Mouse (Mus musculus) retina, postnatal 7 days (tissue): ENCODE results near the gene Ttf1.
A peak's percentile ranks its signal among the peaks of the same experiment; 100 is the strongest.

ENCODE experiments used
- DNase-seq: peaks from one replicate; pipeline ENCODE4 v3.0.0-alpha.2; 2012; ENCODE audit warnings: low read depth, low spot score

The Ttf1 gene

DNA sequence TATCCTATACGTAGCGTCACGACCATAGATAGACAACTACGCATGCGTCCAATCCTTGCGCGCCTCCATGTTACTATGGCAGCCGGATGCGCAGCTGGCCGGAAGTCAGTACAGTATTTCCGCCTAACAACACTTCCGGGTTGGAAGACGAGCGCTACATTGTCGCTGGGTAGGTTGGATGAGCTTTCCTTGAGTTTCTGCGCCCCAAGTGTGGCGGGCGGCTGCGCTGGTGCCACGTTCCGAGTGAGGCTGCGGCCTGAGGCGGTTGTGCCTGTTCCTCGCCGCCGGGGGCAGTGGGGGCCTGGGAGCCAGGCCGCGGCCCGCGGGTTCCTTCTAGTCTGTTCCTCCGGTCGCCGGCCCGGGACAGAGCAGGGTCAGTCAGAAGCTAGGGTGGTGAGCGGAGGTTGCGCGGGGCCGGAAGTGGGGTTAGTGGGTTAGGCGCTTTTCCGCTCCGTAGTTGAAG lies at the start of gene Ttf1:
Gene Ttf1, plus strand, starts transcription at position 128 of the 463 bp plus-strand sequence.
- peak; percentile 89 for DNase-seq

DNA sequence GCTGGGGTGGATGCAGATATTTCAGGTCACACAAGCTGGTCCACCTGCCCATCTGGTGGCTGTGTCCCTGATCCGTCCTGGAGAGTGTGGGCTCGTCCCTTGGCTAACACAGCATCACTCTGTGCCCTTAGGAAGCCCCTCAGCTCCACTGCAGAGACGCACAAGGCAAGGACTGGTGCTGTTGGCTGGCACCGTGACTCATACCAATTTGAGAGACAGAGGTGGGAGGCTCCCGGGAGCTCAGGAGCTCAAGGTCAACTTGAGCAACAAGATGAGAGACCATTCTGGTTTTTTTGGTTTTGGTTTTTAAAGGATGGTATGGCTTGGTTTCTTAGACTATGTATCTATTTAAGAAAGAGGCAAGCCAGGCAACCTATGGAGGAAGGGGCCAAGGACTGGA lies 47.5 kb upstream of the Ttf1 start:
- DNase-seq = no peak

DNA sequence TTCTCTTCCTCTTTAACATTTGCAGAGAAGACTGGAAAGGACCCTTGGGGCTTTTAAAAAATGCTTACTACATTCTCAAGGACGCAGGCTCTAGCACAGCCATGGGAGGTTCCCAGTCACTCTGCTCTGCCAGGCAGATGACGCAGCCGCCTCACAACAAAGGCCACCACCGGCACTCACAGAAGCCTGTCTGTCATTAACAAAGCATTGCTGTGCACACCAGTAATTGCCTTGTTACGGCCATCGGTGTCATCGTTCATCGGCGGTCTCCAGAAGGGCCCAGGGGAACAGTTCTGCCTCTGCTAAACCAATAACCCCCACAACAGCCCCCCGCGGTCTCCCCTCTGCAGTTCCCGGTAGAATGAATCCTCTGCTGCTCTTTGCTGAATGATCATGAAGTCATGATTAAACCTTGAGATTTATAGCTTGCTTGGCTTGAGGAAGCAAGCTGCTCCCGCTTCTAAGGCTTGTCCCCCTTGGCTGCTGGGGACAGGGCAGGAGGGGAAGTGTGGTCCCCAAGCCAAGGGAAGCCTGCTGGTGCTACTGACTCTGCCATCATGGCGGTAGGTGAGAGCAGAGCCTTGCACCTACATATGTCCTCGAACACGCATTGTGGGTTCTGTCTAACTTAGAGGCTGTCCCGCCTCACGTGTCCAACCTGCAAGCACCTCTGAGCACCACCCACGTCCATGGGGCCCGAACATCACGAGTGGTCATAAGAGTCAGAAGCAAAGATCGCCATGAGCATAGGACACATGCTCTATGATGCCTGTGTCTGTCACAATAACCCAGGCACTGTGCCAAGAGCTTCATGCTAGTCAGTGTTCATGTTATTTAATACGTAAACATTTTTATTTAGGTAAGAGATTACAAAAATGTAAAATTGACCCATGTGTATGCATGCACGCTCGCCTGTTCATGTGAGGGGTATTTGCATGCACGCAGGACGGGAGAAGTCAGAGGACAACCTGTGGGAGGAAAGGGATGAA lies 43.2 kb upstream of the Ttf1 start:
- DNase-seq = no peak

DNA sequence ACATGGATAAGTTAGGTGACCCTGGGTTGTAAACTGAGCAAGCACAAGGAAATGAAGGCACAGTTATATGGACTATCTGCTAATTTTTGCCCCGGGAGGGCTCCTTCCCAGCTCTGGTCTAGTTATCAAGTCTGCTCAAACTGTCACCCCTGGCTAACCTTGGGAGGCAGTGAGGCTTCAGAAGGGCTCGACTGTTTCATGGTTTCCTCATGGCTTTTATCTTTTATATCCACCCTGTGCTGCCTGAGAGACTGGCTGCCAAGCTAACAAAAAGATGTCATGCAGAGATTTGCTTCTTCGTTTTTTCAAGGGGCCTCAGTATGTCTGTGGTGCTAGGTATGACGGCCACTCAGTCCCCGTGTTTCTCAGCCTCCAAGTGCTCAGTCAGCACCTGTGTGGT lies 41.4 kb upstream of the Ttf1 start:
- no peak for DNase-seq

DNA sequence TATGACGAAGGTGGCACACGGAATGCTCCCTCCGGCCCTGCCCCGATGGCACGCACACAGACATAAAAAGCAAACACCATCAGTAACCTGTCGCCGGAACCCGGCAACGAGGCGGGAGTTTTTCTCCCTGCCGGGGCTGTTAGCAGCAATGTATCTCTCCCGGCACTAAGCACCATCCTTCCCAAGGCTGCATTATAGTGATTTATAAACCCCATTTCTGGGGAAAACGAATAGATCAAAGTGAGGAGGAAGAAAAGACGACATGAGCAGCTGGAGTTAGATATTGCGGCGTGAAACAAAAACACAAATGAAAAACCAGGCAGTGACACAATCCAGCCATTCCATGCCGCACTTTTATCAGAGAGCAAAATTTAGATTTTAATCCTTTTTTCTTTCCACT lies 39.0 kb upstream of the Ttf1 start:
- no peak for DNase-seq

DNA sequence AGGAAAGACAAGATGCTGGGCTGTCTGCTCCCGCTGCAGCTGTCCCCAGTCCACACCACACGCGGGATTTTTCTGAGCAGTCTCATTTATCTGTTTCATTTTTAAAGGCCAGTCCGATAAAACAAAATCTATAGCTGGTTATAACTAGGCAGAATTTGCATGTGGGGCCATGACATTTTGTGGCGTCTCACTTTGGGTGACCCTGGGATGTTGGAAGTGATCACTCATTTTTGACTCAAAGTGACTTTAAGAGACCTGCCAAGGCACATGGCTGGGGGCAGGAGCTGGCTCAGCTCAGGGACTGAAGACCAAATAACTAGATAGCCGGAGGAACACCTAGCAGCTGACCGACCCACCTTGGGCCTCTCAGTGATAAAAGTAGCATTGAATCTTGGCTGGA lies 37.1 kb upstream of the Ttf1 start:
- DNase-seq = no peak

DNA sequence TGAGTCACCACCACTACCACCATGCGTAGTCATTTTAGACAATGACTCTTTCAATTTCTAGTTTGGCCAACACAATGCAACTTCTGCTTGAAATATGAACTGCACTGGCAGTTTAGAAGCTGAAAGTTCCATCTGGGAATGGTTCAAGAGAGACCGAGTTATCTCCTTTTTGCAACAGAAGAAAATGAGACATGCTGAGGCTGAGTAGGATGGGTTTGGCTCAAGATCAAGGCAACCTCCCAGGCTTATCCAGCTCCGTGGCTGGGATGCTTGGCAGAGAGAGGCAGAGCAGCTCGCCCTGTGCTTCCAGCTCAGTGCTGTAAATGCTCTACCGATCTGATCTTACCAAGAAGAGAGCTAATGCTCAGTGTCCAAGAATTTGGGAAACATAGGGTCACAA lies 34.8 kb upstream of the Ttf1 start:
- no peak for DNase-seq

DNA sequence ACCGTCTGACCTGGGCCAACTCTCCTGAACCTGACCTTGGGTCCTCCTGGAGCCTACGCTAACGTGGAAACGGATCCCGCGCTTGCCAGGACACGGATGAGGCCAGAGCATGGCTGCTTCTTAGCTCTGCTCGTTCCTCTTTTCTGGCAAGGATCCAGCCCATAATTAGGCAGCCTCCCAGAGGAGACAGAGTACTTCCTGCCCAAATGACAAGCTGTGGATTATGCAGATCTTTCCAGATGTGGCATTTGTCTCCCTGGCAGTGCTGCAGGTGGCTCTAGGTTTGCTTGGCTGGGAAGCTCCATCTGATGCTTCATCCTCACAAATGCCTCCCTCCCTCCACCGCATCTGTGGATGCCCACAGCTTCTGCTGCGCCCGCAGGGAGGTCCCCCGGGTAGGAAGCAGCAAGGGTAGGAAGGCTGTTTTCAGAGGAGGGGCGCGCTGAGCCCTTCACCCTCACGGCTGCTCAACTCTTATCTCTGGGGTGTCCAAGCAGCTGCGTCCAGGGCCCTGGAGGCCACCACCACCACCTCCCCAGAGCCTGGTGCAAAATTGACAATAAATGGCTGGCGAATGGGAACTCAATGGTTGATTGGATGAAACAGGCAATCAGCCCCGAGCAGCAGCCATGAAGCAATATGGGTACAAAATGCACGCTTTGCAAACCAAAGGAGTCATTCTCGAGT lies 29.9 kb upstream of the Ttf1 start:
- DNase-seq = no peak

DNA sequence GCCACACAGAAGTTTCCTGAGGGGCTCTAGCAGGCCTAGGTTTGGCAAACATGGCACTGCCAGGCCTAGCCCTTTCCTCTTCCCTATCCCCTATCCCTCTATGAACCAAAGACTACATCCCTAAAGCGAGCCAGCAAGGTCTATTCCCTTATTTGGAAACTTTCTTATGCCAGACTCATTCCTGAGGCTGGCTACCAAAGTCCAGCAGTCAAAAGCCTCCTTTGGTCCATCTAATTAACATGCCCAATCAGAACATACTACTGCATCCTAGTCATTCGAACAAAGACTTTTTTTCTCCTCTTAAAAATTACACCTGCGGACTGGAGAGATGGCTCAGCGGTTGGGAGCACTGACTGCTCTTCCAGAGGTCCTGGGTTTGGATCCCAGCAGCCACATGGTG lies 28.1 kb upstream of the Ttf1 start:
- no peak for DNase-seq

DNA sequence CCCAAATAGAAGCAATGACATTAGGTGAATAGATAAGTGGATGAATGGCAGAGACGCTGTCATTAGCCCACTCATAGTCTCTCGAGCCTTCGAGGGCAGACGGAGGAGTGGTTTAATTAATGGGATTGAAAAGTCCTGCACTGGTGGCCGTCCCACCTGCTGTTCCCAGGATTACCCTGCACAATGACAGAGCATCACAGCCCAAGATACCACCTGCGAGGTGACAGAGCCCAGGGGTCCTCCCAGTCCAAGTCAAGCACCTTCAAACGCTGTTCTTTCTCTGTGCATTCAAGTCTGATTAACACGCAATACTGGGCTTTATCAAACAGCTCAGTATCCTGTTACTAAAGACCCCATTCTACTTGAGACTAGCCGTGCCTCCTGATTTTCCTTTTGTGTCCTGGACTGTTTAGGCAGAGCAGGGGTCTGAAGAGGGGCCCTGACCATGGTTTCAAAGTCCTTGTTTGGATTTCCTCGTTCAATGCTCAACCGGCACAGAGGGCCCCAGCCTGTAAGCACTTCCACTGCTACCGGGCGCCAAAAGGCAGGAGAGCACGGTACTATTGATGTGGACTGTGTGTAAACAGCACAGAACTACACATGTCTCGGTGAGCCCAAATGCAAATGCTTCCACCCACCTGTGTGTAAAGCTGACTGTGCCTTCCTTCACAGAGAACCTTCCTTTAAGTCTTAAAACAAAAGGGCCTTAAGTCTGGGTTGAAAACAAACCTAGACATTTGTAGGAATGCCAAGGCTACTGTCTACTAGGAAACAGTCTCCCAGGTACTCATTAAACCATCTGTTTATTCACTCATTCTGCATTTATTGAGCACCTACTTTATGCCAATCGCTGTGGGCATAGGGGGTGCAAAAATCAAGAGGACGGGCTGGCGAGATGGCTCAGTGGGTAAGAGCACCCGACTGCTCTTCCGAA lies 25.3 kb upstream of the Ttf1 start:
- no peak for DNase-seq

DNA sequence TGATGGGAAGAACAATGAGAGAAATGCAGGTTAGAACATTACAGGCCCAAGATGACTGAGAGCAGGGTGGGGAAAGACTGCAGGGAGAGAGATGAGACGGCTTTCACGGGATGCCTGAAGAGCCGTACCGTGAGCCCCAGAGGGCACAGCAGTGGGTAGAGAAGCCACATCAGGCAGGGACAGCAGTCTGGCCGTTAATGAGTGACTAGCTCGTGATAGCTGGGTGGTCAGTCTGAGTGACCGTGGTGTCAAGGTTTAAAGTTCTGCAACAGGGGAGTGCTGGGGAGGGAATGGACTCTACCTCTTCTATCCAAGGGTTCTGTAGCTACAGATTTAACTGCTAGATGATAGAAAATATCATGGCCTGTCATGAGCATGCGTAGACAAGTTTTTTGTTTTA lies 24.4 kb upstream of the Ttf1 start:
- DNase-seq = no peak

DNA sequence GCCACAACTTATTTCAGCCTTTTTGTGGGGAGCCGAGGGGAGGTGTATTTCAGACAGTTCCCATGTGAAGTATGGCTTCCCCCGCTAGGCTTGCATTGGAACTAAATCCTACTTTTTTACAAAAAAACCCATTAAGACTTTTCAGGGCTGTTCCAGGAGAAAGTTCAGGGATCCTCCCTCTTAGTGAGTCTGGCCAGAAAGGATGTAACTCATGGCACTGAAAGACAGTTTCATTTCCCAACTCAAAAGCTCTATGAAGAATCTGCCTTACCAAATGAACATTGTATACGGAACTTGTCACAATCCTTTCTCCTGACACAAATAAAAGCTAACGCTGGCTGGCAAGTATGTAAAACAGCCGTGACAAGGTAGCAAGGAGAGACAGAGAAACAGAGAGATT lies 20.3 kb upstream of the Ttf1 start:
- DNase-seq = no peak

DNA sequence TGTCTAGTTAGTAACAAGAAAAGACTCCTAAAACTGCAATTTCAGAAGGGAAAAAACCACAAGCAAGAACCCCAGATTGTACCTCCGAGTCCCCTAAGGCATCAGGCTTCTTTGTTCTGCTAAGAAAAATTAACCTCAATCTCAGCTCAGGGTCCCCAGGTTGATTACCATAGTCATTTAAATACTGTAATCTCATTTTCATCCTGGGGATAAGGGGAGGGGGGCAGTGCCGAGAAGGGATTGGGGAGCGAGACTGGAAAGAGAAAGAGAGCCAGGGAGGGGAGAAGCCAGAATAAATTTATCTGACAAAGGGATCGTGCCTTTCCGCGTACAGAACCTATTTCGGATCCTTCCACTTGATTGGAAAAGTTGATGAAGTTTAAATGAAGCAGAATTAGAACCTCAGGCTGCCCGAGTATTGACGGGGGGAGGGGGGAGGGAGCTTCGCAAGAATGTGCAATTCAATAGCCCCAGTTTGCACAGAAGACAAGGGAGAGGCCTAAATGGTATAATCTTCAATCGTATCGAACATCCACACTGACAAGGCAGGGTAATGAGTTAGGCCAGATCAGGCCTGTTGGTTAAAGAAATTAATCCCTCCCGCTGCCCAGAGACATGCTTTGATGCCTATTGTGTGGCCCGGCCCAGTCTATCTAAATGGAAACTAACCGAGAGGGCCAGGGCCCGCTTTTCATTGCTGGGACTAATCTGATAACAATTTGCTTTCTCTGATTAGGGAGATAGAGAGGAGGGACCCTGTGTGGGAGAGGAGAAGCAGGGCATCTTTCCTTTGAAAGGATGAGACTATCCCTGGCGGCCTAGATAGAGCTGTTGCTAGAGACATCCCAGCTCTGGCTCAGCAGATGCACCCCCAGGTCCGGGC lies 19.2 kb upstream of the Ttf1 start:
- no peak for DNase-seq

DNA sequence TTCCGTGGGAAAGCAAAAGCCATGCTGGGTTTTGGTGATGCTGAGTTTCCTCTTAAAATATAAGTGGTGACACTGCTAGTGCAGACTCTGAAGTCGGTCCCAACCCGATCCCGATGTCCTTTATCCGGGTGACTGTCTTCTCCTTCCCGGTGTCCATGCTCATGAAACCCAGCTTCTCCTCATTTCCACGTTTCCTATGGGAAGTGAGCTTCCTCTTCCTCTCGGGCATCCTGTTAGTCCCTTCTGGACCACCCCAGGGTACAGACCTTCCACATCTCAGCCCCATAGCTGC lies 18.6 kb upstream of the Ttf1 start:
- DNase-seq = no peak

DNA sequence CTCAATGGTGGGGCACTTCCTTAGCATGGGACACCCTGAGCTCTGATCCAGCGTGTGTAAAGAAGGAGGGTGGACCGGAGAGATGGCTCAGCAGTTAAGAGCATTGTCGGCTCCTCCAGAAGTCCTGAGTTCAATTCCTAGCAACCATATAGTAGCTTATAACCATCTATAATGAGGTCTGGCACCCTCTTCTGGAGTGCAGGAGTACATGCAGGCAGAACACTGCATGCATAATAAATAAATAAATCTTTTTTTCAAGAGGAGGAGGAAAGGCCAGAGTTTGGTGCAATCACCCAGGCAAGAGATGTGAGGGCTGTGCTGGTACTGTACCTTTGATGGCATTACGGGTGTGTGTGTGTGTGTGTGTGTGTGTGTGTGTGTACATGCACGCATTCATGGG lies 17.9 kb upstream of the Ttf1 start:
- DNase-seq = no peak

DNA sequence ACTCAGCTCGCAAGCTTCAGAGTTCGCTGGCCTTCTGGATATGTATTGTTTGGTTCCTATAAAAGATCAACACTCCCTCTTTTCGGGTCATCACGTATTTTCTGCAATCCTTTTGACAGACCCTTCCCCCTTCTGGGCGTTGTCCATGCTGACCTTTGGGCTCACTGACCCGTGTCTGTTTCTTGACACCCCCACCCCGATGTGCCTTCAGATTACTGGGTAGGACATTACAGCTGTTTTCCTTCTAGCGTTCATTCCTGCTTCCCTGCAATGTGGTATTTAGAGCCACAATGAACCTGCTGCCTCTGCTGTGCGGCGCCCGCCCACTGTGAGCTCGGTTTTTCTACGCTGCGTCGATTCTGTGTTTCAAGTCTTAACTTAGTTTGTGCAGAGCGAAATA lies 13.9 kb upstream of the Ttf1 start:
- DNase-seq = no peak

DNA sequence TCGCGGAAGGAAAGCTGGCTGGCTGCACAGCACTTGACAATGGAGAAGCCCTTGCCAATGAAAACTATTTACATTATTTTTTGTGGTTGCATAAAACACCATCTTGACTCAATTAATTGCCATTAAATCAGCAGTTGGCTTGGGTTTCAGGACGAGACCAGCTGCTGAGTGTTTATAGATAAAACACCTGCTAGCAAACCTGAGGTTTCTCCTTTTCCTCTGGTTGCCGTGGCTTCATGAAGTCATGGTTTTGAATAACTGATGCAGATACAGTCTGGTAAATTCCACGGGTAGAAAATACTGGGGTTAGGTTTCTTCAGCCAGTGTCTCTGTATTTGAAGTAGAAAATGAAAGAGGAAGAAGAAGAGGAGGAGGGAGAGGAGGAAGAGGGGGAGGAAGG lies 8.1 kb upstream of the Ttf1 start:
- DNase-seq = no peak

DNA sequence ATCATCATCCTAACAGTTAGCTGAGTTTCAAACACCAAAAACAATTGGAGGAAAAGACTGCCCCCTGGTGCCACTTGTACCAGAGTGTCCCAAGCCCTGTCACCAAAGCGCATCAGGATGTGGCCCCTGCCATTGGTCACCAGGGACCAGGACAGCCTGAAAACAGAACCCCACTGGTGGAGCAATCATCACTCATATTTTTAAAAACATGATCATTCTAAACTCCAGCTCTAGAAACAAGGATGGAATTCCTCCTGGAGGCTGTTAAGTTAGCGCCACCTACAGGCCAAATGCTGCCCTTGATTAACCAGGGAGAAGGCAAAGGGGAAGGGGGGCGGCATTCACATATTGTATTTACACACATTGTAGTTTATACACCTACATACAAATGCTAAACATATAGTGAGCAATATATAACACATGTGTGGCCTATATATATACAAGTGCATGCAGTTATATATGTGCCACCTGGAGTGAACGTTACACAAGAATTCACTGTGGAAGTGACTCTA lies 7.1 kb upstream of the Ttf1 start:
- DNase-seq = peak; percentile 64

DNA sequence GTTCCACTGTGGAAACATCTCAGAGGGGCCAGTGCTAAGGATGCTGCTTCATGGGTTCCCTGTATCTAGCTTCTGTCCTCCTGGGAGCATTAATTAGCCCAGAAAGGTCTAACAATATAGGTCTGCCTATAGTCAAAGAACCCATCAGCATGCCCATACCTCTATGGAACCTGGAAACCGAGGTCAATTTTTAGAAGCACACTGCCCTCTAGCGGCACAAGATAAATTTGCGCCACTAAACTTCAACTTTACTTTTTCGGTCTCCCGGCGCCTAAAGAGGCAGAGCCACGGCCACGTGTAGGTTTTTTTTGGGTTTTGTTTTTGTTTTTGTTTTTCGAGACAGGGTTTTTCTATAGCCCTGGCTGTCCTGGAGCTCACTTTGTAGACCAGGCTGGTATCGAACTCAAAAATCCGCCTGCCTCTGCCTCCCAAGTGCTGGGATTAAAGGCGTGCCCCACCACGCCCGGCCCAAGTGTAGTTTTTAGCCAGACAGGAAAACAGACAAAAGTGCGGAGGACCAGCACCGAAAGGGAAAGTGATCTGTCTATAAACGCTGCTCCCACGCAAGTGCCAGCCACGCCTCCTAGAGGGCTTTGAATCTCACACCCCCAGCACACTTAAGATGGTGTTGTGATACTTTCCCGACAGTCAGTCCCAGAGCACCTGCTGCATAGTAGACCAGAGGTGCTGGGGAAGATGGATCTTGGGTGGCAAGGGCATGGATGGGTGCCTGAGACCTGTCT lies 6.1 kb upstream of the Ttf1 start:
- no peak for DNase-seq

DNA sequence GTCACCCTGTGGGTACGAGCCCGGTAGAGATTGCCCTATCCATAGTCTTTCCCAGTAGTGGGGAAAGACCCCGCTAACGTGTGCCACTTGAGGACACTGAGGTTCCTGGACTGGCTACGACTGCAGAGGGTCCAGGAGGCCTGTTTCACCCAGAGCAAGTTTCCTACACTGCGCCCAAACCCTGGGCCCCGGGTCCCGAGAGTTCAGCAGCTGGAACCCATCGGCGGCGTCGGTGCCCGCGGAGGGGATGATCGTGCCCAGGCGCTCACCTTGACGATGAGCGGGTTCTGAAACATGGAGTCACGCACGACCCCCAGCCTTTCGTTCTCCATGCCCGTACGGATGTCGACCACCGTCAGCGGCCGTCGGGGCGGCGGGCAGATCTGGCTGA lies 5.5 kb upstream of the Ttf1 start:
- no peak for DNase-seq
